Mouse (Mus musculus) midbrain, postnatal 0 days (tissue): Measurements from ENCODE around the gene Fgfr1op. TPM values are rescaled to one million over a fixed set of nuclear protein-coding genes. Genes with fewer than 3 reads are reported as not detected.

Experiments used
- ATAC-seq: fragments of 200-750 bp; cut with Nextera tagmentation; 2 replicates; pipeline ENCODE4 v1.8.0; 2017; ENCODE audit warnings: moderate number of reproducible peaks, mild to moderate bottlenecking, moderate TSS enrichment, moderate library complexity; ENCODE audit not compliant: low FRiP score
- DNase-seq: peaks from one replicate; pipeline ENCODE4 v3.0.0-alpha.2; 2015; ENCODE audit warnings: low spot score
- H3K27ac ChIP-seq: fragments of 300-500 bp; sonication (generic); 2 replicates; pipeline ENCODE4 v1.5.1; 2014; ENCODE audit warnings: low read depth, mild to moderate bottlenecking, low read length, mixed read lengths
- H3K27me3 ChIP-seq: fragments of 300-500 bp; sonication (generic); 2 replicates; pipeline ENCODE4 v1.6.1; 2014; ENCODE audit warnings: low read length, control low read depth, mixed read lengths; ENCODE audit not compliant: insufficient read depth
- H3K36me3 ChIP-seq: fragments of 300-500 bp; sonication (generic); 2 replicates; pipeline ENCODE4 v1.6.1; 2014; ENCODE audit warnings: low read length, control low read depth, mixed read lengths; ENCODE audit not compliant: insufficient read depth
- H3K4me1 ChIP-seq: fragments of 300-500 bp; sonication (generic); 2 replicates; pipeline ENCODE4 v1.6.1; 2014; ENCODE audit warnings: mild to moderate bottlenecking, control low read depth, antibody characterized with exemption, low read length, mixed read lengths; ENCODE audit not compliant: insufficient read depth
- H3K4me2 ChIP-seq: fragments of 300-500 bp; sonication (generic); 2 replicates; pipeline ENCODE4 v1.6.1; 2014; ENCODE audit warnings: low read depth, mild to moderate bottlenecking, low read length, mixed read lengths; ENCODE audit not compliant: poor library complexity, severe bottlenecking
- H3K4me3 ChIP-seq: fragments of 300-500 bp; sonication (generic); 2 replicates; pipeline ENCODE4 v1.5.1; 2014; ENCODE audit warnings: low read depth, mild to moderate bottlenecking, low read length, moderate library complexity
- H3K9ac ChIP-seq: fragments of 300-500 bp; sonication (generic); replicated peaks from 2 replicates; pipeline ENCODE4 v1.6.1; 2014; ENCODE audit warnings: mild to moderate bottlenecking, low read length, moderate library complexity, mixed read lengths; ENCODE audit not compliant: poor library complexity, severe bottlenecking
- H3K9me3 ChIP-seq: fragments of 300-500 bp; sonication (generic); 2 replicates; pipeline ENCODE4 v1.6.1; 2016; ENCODE audit warnings: low read length, control low read depth
- CTCF ChIP-seq: IDR thresholded peaks from 2 replicates; pipeline ENCODE4 v1.5.1; 2016; ENCODE audit warnings: antibody characterized with exemption, mild to moderate bottlenecking
- WGBS: fragments of 180-500 bp; shearing (Covaris S2); extraction: QIAGEN DNeasy Blood & Tissue Kit; methylation state at CpG from one replicate; pipeline ENCODE4 v1.1.7; 2014; 5-methylcytosine and 5-hydroxymethylcytosine counted together
- polyA plus RNA-seq: library from polyadenylated mRNA; unstranded; fragments of >200 nt; fragmentation: Nextera tagmentation; extraction: Ambion mirVana; gene quantifications from 2 replicates; pipeline ENCODE4 v1.2.1, GENCODE M21; 2015
- total RNA-seq: library from RNA; depleted of rRNA; stranded (reverse); fragments of >200 nt; gene quantifications from 2 replicates; pipeline ENCODE4 v1.2.3, GENCODE M21; 2014

Gene Fgfr1op
- total and polyA plus RNA-seq, 2 experiments from 2014 or later, result 13.2 to 16.6 TPM

GRCm38 (mm10) chr17:8223225-8223624 lies 57.9 kb downstream of the Fgfr1op start:
- no peak overlapping the region for H3K27ac ChIP-seq
- H3K4me1 ChIP-seq, result no peaks in the 10 kb centered on the region
- DNase-seq (no peak), ATAC-seq (no peak)
- no peaks in the 10 kb centered on the region for H3K27me3 ChIP-seq
- H3K4me3 ChIP-seq, result no peak overlapping the region
- no peak for TF ChIP-seq CTCF
- H3K9ac ChIP-seq, result no peak overlapping the region
- no peaks in the 10 kb centered on the region for H3K9me3 ChIP-seq
- H3K36me3 ChIP-seq, result no peaks in the 10 kb centered on the region
- 86% methylated on average over 10 of the region's 10 CpGs for WGBS
- no peak overlapping the region for H3K4me2 ChIP-seq

- no peak for TF ChIP-seq CTCF
- no peaks in the 10 kb centered on the region for H3K4me1 ChIP-seq
- no peak overlapping the region for H3K4me3 ChIP-seq
- WGBS, result 73% methylated on average over 1 of the region's 1 CpGs
- DNase-seq (no peak), ATAC-seq (no peak)
- no peak overlapping the region for H3K27ac ChIP-seq
- no peak overlapping the region for H3K4me2 ChIP-seq
- H3K27me3 ChIP-seq, result no peaks in the 10 kb centered on the region
- no peaks in the 10 kb centered on the region for H3K36me3 ChIP-seq
- no peak overlapping the region for H3K9ac ChIP-seq
- no peaks in the 10 kb centered on the region for H3K9me3 ChIP-seq
Measured at GRCm38 (mm10) chr17:8224072-8224471, 58.8 kb downstream of the Fgfr1op start.

DNA sequence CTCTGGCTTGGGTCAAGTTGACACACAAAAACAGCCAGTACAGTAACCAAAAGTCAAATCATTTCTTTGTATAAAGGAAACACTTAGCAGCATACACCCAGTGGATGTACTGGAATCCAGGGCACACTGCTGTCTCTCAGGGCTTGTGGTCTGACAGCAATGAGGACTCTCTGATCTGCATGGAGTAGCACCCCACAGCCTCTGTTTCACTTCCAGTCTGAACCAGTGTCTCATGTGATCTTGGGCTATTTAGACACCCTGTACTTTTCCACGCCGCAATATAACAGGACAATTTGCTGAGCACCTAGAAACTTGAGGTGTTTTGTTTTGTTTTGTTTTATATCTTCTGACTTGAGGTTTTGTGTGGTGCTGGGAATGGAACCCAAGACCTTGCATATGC lies 59.9 kb downstream of the Fgfr1op start:
- DNase-seq, result no peak
- no peaks in the 10 kb centered on the region for H3K36me3 ChIP-seq
- no peaks in the 10 kb centered on the region for H3K9me3 ChIP-seq
- H3K9ac ChIP-seq, result no peak overlapping the region
- no peak overlapping the region for H3K27ac ChIP-seq
- ATAC-seq, result no peak
- no peak for TF ChIP-seq CTCF
- no peaks in the 10 kb centered on the region for H3K27me3 ChIP-seq
- no peaks in the 10 kb centered on the region for H3K4me1 ChIP-seq
- WGBS, result 95% methylated on average over 2 of the region's 2 CpGs
- H3K4me2 ChIP-seq, result no peak overlapping the region
- H3K4me3 ChIP-seq, result no peak overlapping the region

DNA sequence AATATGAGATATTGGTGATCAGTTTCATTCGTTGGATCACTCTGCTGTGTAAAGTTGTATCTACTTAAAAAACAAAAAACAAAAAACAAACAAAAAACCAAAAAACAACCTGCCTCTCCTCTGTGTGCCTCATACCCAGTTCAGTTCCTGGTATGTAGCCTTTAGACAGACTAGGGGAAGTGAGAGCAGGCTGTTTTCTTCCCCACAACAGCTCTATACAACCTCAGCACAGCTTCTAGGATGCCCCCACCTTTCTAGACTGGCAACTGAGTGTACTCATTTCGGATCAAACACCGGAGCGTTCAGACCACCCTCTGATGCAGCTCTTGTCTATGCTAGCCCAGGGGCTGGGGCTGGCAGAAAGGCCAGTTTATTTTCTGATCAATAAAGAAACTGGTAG lies 60.4 kb downstream of the Fgfr1op start:
- Histone ChIP-seq H3K4me1 (no peaks in the 10 kb centered on the region), H3K9me3 (no peaks in the 10 kb centered on the region), H3K4me3 (no peak overlapping the region), H3K27me3 (no peaks in the 10 kb centered on the region), H3K4me2 (no peak overlapping the region), H3K36me3 (no peaks in the 10 kb centered on the region), H3K27ac (no peak overlapping the region), H3K9ac (no peak overlapping the region)
- TF ChIP-seq CTCF, result no peak
- ATAC-seq (no peak), DNase-seq (no peak)
- 75% methylated on average over 4 of the region's 4 CpGs for WGBS

- H3K36me3 ChIP-seq, result no peaks in the 10 kb centered on the region
Measured at GRCm38 (mm10) chr17:8228622-8229021, 63.3 kb downstream of the Fgfr1op start.

GRCm38 (mm10) chr17:8229607-8230006 lies 64.3 kb downstream of the Fgfr1op start:
- H3K4me3 ChIP-seq, result no peak overlapping the region
- no peaks in the 10 kb centered on the region for H3K27me3 ChIP-seq
- DNase-seq (no peak), ATAC-seq (no peak)
- no peak for TF ChIP-seq CTCF
- H3K36me3 ChIP-seq, result no peaks in the 10 kb centered on the region
- 96% methylated on average over 3 of the region's 3 CpGs for WGBS
- no peaks in the 10 kb centered on the region for H3K4me1 ChIP-seq
- H3K27ac ChIP-seq, result no peak overlapping the region
- no peak overlapping the region for H3K9ac ChIP-seq
- no peak overlapping the region for H3K4me2 ChIP-seq
- no peaks in the 10 kb centered on the region for H3K9me3 ChIP-seq

More at GRCm38 (mm10) chr17:8228622-8229021, 63.3 kb downstream of the Fgfr1op start:
- H3K27ac ChIP-seq, result no peak overlapping the region
- H3K27me3 ChIP-seq, result no peaks in the 10 kb centered on the region
- H3K9ac ChIP-seq, result no peak overlapping the region
- H3K9me3 ChIP-seq, result no peaks in the 10 kb centered on the region
- 42% methylated on average over 9 of the region's 9 CpGs for WGBS
- no peak for DNase-seq
- ATAC-seq, result no peak
- no peaks in the 10 kb centered on the region for H3K4me1 ChIP-seq
- H3K4me2 ChIP-seq, result no peak overlapping the region
- no peak for TF ChIP-seq CTCF
- no peak overlapping the region for H3K4me3 ChIP-seq
